Mouse (Mus musculus) T-cell, adult 66 days (primary cell): Measurements from ENCODE around the gene Stbd1. TPM values are rescaled to one million over a fixed set of nuclear protein-coding genes. Genes with fewer than 3 reads are reported as not detected.

Source experiments
- total RNA-seq, 2 experiments: library from RNA; stranded (reverse); gene quantifications; 3 replicates in 1 of 2; 4 replicates in 1 of 2; pipeline ENCODE4 v1.2.4; 2023

Stbd1 gene
- total RNA-seq = not detected

DNA sequence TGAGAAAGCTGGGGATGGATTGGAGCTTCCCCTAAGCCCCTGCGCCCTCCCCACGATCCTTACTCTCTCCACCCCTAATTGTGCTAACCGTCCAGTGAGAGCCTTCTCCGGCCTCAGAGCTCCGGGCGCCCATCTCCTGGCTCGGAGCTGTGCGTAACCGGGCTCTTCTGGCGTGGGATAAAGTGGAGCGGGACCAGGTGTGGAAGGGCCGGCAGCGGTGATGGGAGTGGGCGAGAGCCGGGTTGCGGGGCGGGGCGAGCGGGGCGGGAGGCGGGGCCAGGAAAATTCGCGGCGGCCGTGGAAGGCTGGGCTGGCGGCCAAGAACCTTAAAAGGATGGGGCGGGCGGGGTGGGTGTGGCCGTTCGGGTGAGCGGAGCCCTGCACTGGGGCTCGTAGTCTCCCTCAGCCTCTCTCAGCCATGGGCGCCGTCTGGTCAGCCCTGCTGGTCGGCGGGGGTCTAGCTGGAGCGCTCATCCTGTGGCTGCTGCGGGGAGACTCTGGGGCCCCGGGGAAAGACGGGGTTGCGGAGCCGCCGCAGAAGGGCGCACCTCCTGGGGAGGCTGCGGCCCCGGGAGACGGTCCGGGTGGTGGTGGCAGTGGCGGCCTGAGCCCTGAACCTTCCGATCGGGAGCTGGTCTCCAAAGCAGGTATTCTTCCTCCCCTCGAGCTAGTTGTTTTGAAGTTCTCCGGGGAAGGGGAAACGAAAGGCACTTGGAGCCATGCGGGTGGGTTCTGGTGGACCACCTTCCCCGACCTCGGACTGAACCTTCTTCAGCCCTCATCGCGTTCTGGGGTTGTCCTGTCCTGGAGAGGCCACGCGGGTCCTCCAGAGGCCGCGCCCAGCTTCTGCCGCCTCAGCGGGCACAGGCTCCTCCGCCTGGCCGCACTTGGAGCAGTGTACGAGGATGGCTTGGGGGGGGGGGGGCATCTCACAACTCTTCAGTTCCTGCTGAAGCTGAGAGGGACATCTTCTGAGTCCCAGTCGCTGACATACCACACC is at the start of gene Stbd1:
Gene Stbd1 (plus strand): TSS at position 351 of the 1,000 bp plus-strand sequence.

GRCm38 (mm10) chr5:92554891-92555511 is 47.8 kb upstream of the Stbd1 start, which contains the start of gene Fam47e:
TSS of gene Fam47e (plus strand) at chr5:92555069.

Other genes starting within 250 kb of the Stbd1 start
- 10 to 100 TPM; 49.9 to 60.1 TPM for gene Nup54, start 167.8 kb upstream of the Stbd1 start, total RNA-seq
- gene Scarb2, start 96.2 kb upstream of the Stbd1 start, total RNA-seq = 10 to 100 TPM; 40.5 to 48.1 TPM
- not detected for gene Fam47e, start 48.0 kb upstream of the Stbd1 start, total RNA-seq
- not detected for gene Ccdc158, start 72.2 kb downstream of the Stbd1 start, total RNA-seq
- not detected for gene Shroom3, start 80.4 kb downstream of the Stbd1 start, total RNA-seq